ENCODE assay signal across 10 mouse cellular contexts in the genomic region with DNA sequence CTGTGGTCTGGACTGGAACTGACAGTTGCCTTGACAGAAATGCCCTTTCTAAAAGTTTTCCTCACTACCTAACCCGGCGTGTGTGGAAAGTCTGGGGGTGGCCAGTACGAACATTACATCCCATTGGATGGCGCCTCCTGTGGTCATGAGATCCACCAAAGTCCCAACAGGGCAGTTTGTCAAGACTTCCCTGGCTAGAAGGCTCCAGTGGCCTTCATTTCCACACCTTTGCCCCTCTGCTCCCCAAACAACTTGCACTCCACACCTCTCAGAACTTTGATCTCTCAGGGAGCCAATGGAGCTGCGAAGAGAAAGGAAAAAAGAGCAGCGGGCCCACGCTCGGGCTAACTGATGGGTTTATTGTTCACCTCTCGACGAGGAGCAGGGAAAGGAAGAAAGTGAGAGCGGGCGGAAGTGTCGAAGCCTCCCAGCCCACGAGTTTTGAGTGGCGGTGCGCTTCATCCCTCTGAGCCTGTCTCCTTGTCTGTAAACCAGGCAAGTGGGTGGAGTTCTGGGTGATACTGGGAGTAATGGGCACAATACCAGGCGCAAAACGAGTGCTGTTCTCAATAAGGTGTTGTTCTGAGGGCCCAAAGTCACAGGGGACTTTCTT.
A peak's percentile ranks its signal among the peaks of the same experiment; 100 is the strongest.
DNase-seq lines count a peak whose midpoint lies in the region; ATAC-seq and TF ChIP-seq lines count a peak whose summit lies in the region.
"Had no signal": no experiment of that assay in that cellular context is flagged by ENCODE, and none has a peak within 500 bp of the region (broad histone marks: within the 10 kb centered on the region; RNA-seq: fewer than 3 reads in every experiment).

No protein-coding gene starts in this region.

- peaks cover 92% of the 10 kb centered on the region for H3K27me3 ChIP-seq in forebrain, embryonic 10.5 days (ENCODE audit: poor library complexity, severe bottlenecking)
- 0 out of 2 replicates have a peak, but pooled peaks cover 3% of the 10 kb centered on the region for H3K27me3 ChIP-seq in forebrain, embryonic 14.5 days (replicated peaks; ENCODE audit: control insufficient read depth, insufficient read depth, low read length)
- H3K27me3 ChIP-seq in E14TG2a.4 (ENCODE audit: insufficient read depth, low read length): no peaks in the 10 kb centered on the region
- peaks cover 17% of the 10 kb centered on the region for H3K27me3 ChIP-seq in intestine, embryonic 15.5 days (replicated peaks)

- H3K9me3 ChIP-seq in forebrain, embryonic 10.5 days: no peaks in the 10 kb centered on the region
- H3K9me3 ChIP-seq in forebrain, embryonic 14.5 days (replicated peaks; ENCODE audit: control insufficient read depth, low read length): no peaks in the 10 kb centered on the region
- H3K9me3 ChIP-seq in E14TG2a.4 (ENCODE audit: low read length): no peaks in the 10 kb centered on the region
- no peaks in the 10 kb centered on the region for H3K9me3 ChIP-seq in intestine, embryonic 15.5 days
- H3K9me3 ChIP-seq: lung, embryonic 15.5 days had no signal

- TF ChIP-seq CTCF in E14TG2a.4 (conservative IDR thresholded peaks at IDR 0.05; ENCODE audit: low read length): no peak

- WGBS in forebrain, embryonic 10.5 days: 22% methylated on average over 18 of the region's 18 CpGs
- 26% methylated on average over 18 of the region's 18 CpGs for WGBS in forebrain, embryonic 14.5 days
- WGBS in intestine, embryonic 15.5 days: 33% methylated on average over 18 of the region's 18 CpGs

- H3K9ac ChIP-seq in forebrain, embryonic 14.5 days (ENCODE audit: low read length): no peak overlapping the region
- no peak overlapping the region for H3K9ac ChIP-seq in intestine, embryonic 15.5 days
- H3K9ac ChIP-seq: lung, embryonic 15.5 days had no signal

- no peak for ATAC-seq in forebrain, embryonic 14.5 days
- peak; percentile 45; the same call in 1 of the 2 replicates for ATAC-seq in intestine, embryonic 15.5 days

- H3K4me3 ChIP-seq in forebrain, embryonic 10.5 days: no peak overlapping the region
- no peak overlapping the region for H3K4me3 ChIP-seq in forebrain, embryonic 14.5 days (ENCODE audit: low read depth, low read length)
- H3K4me3 ChIP-seq in E14TG2a.4 (replicated peaks; ENCODE audit: low read length): peak overlapping the region; percentile 48; the same call in 1 of the 2 replicates
- no peak overlapping the region for H3K4me3 ChIP-seq in intestine, embryonic 15.5 days (replicated peaks)
- H3K4me3 ChIP-seq: lung, embryonic 15.5 days had no signal

- DNase-seq in forebrain, embryonic 10.5 days (ENCODE audit: extremely low spot score, low spot score): no peak
- no peak for DNase-seq in forebrain, embryonic 14.5 days (ENCODE audit: low spot score)
- peak; percentile 4 to 13 for DNase-seq in kidney, adult 8-10 months
- DNase-seq in kidney, postnatal 14 days: no peak
- DNase-seq in cerebellum, adult 11 months: no peak
- DNase-seq in ovary, postnatal 14 days (ENCODE audit: low spot score): no peak
- DNase-seq: gastrocnemius, postnatal 14 days had no signal

- no peak overlapping the region for H3K4me2 ChIP-seq in forebrain, embryonic 14.5 days (ENCODE audit: low read length)
- no peak overlapping the region; the same call in 1 of the 2 replicates for H3K4me2 ChIP-seq in intestine, embryonic 15.5 days (replicated peaks)
- H3K4me2 ChIP-seq: lung, embryonic 15.5 days had no signal

- H3K36me3 ChIP-seq in forebrain, embryonic 10.5 days (replicated peaks): no peaks in the 10 kb centered on the region
- H3K36me3 ChIP-seq in forebrain, embryonic 14.5 days (ENCODE audit: control insufficient read depth, insufficient read depth, low read length): no peaks in the 10 kb centered on the region
- no peaks in the 10 kb centered on the region for H3K36me3 ChIP-seq in E14TG2a.4 (ENCODE audit: insufficient read depth, low read length)
- H3K36me3 ChIP-seq in intestine, embryonic 15.5 days: no peaks in the 10 kb centered on the region
- H3K36me3 ChIP-seq: lung, embryonic 15.5 days had no signal

- H3K27ac ChIP-seq in forebrain, embryonic 10.5 days: peak overlapping the region; percentile 72
- H3K27ac ChIP-seq in forebrain, embryonic 14.5 days (ENCODE audit: low read depth, low read length): no peak overlapping the region
- H3K27ac ChIP-seq in intestine, embryonic 15.5 days: no peak overlapping the region
- H3K27ac ChIP-seq: lung, embryonic 15.5 days had no signal

- peaks cover 37% of the 10 kb centered on the region for H3K4me1 ChIP-seq in forebrain, embryonic 10.5 days
- no peaks in the 10 kb centered on the region for H3K4me1 ChIP-seq in forebrain, embryonic 14.5 days (ENCODE audit: control insufficient read depth, insufficient read depth, low read length)
- H3K4me1 ChIP-seq in E14TG2a.4 (replicated peaks; ENCODE audit: low read depth, low read length): peaks cover 58% of the 10 kb centered on the region
- H3K4me1 ChIP-seq in intestine, embryonic 15.5 days (replicated peaks): no peaks in the 10 kb centered on the region
- H3K4me1 ChIP-seq: lung, embryonic 15.5 days had no signal

Comparison
In these comparisons a context has a peak if more than half of its experiments do, and no peak if none do; other contexts are left out.
1. DNase-seq: peak in kidney, adult 8-10 months (2 of 2); none in forebrain, embryonic 10.5 days (single experiment), forebrain, embryonic 14.5 days (single experiment), kidney, postnatal 14 days (single experiment), cerebellum, adult 11 months (single experiment) and ovary, postnatal 14 days (single experiment).